Mouse (Mus musculus): ENCODE measurements around the gene Armc12.

GRCm38 (mm10) chr17:28504182-28504581, 26.4 kb upstream of the Armc12 start:
- no peak for TF ChIP-seq CTCF (conservative IDR thresholded peaks at IDR 0.05; ENCODE audit: low read length)
- no peak for TF ChIP-seq POU5F1 (IDR thresholded peaks at IDR 0.05; ENCODE audit: borderline replicate concordance, low read length)
- TF ChIP-seq NANOG (IDR thresholded peaks at IDR 0.05; ENCODE audit: borderline replicate concordance, low read length), result no peak

Data from E14TG2a.4 (cell line).